Mouse (Mus musculus): ENCODE data around the gene Nudc.

The Nudc gene

GRCm38 (mm10) chr4:133489489-133490245 is 56.1 kb downstream of the Nudc start:
- no peak for DNase-seq (ENCODE audit: low read depth, low spot score)

GRCm38 (mm10) chr4:133488619-133489392 is 57.0 kb downstream of the Nudc start:
- DNase-seq (ENCODE audit: low read depth, low spot score): no peak

- no peak for DNase-seq (ENCODE audit: low read depth, low spot score)
Observed at GRCm38 (mm10) chr4:133486673-133487357, 59.0 kb downstream of the Nudc start.

- no peak for DNase-seq (ENCODE audit: low read depth, low spot score)
Observed at GRCm38 (mm10) chr4:133485691-133486425, 59.9 kb downstream of the Nudc start.

GRCm38 (mm10) chr4:133484266-133485025 is 61.4 kb downstream of the Nudc start:
- DNase-seq (ENCODE audit: low read depth, low spot score): no peak

Data from c-Kit-negative CD71-positive TER-119-positive erythroid progenitor cells, embryonic 14.5 days (primary cell).